Mouse (Mus musculus) liver, embryonic 14.5 days (tissue): ENCODE measurements around the gene Fam169a. TPM values are rescaled to one million over a fixed set of nuclear protein-coding genes. Genes with fewer than 3 reads are reported as not detected.
"Not testable (repeated sequence)": the region's sequence is repeated elsewhere in the genome, so short reads cannot be mapped to it uniquely, and the experiment has no call there.

Source experiments
- ATAC-seq: fragments of 200-750 bp; cut with Nextera tagmentation; 2 replicates; pipeline ENCODE4 v1.8.0; 2017; ENCODE audit warnings: moderate number of reproducible peaks, mild to moderate bottlenecking, moderate library complexity; ENCODE audit not compliant: insufficient read depth
- DNase-seq, 3 experiments: peaks; one replicate each; pipeline ENCODE4 v3.0.0-alpha.2; 2012 to 2013; ENCODE audit warnings: low read depth in 3 of 3, low spot score in 3 of 3
- H3K27ac ChIP-seq: fragments of 300-500 bp; sonication (generic); 2 replicates; pipeline ENCODE4 v1.5.1; 2014; ENCODE audit warnings: moderate library complexity, mild to moderate bottlenecking, control low read depth, inconsistent platforms
- H3K27me3 ChIP-seq: fragments of 300-500 bp; sonication (generic); 2 replicates; pipeline ENCODE4 v1.6.1; 2014; ENCODE audit warnings: mild to moderate bottlenecking, low read length, moderate library complexity; ENCODE audit not compliant: control insufficient read depth, insufficient read depth
- H3K36me3 ChIP-seq: fragments of 300-500 bp; sonication (generic); replicated peaks from 2 replicates; pipeline ENCODE4 v1.6.1; 2014; ENCODE audit warnings: low read depth; ENCODE audit not compliant: control insufficient read depth, insufficient read depth
- H3K4me1 ChIP-seq, 2 experiments: fragments of 200-500 bp in 1 of 2; fragments of 300-500 bp in 1 of 2; sonication (generic) in 1 of 2; replicated peaks; 2 replicates each; pipeline ENCODE4 v1.6.1; 2012 to 2014; ENCODE audit warnings: antibody characterized with exemption in 1 of 2, inconsistent platforms in 1 of 2, low read length in 1 of 2; ENCODE audit not compliant: control insufficient read depth in 2 of 2, insufficient read depth in 2 of 2
- H3K4me2 ChIP-seq: fragments of 300-500 bp; sonication (generic); 2 replicates; pipeline ENCODE4 v1.6.1; 2014; ENCODE audit warnings: low read depth, mild to moderate bottlenecking, control low read depth, moderate library complexity
- H3K4me3 ChIP-seq, 2 experiments: fragments of 200-500 bp in 1 of 2; fragments of 300-500 bp in 1 of 2; sonication (generic) in 1 of 2; 2 replicates each; pipeline ENCODE4 v1.5.1; 2012 to 2014; ENCODE audit warnings: low read depth in 2 of 2, low read length in 2 of 2, mild to moderate bottlenecking in 2 of 2, control low read depth in 1 of 2, inconsistent platforms in 1 of 2, moderate library complexity in 1 of 2; ENCODE audit not compliant: insufficient read depth in 1 of 2
- H3K9ac ChIP-seq: fragments of 300-500 bp; sonication (generic); replicated peaks from 2 replicates; pipeline ENCODE4 v1.6.1; 2014; ENCODE audit warnings: mild to moderate bottlenecking, control low read depth, moderate library complexity
- H3K9me3 ChIP-seq: fragments of 300-500 bp; sonication (generic); 2 replicates; pipeline ENCODE4 v1.6.1; 2016; ENCODE audit warnings: low read length, mixed read lengths; ENCODE audit not compliant: control insufficient read depth
- CTCF ChIP-seq: IDR thresholded peaks from 2 replicates; pipeline ENCODE4 v1.5.1; 2016; ENCODE audit warnings: antibody characterized with exemption, low read depth, control low read depth
- EP300 ChIP-seq: IDR thresholded peaks from 2 replicates; pipeline ENCODE4 v1.6.1; 2016; ENCODE audit warnings: antibody characterized with exemption, low read depth
- WGBS: fragments of 180-500 bp; shearing (Covaris S2); extraction: QIAGEN DNeasy Blood & Tissue Kit; methylation state at CpG from one replicate; pipeline ENCODE4 v1.1.7; 2014; ENCODE audit not compliant: insufficient replicate concordance; 5-methylcytosine and 5-hydroxymethylcytosine counted together
- polyA plus RNA-seq, 2 experiments: library from polyadenylated mRNA; depleted of rRNA in 1 of 2; stranded (reverse) in 1 of 2; unstranded in 1 of 2; fragments of >200 nt; fragmentation: Nextera tagmentation in 1 of 2; extraction: Ambion mirVana in 1 of 2; gene quantifications; 2 replicates each; pipeline versions ENCODE4 v1.2.1 to v1.2.3; 2012 to 2014

The Fam169a gene
- polyA plus RNA-seq, 2 experiments = 1.0 to 1.2 TPM

- Histone ChIP-seq H3K4me1 (peaks cover 13 to 32% of the 10 kb centered on the region in 2 experiments), H3K27me3 (no peaks in the 10 kb centered on the region), H3K4me2 (no peak overlapping the region), H3K27ac (no peak overlapping the region), H3K36me3 (no peaks in the 10 kb centered on the region), H3K4me3 (no peak overlapping the region), H3K9me3 (no peaks in the 10 kb centered on the region), H3K9ac (no peak overlapping the region)
- DNase-seq (no peak), ATAC-seq (no peak)
- WGBS = 85% methylated on average over 6 of the region's 6 CpGs
- no peak for TF ChIP-seq EP300
- TF ChIP-seq CTCF = no peak
Observed at GRCm38 (mm10) chr13:97059746-97060145, 7.3 kb upstream of the Fam169a start.

GRCm38 (mm10) chr13:97060331-97060730, 6.8 kb upstream of the Fam169a start:
- DNase-seq (no peak), ATAC-seq (no peak)
- Histone ChIP-seq H3K36me3 (no peaks in the 10 kb centered on the region), H3K4me2 (no peak overlapping the region), H3K9me3 (no peaks in the 10 kb centered on the region), H3K27ac (no peak overlapping the region), H3K9ac (no peak overlapping the region), H3K4me3 (no peak overlapping the region), H3K27me3 (no peaks in the 10 kb centered on the region), H3K4me1 (peaks cover 15 to 36% of the 10 kb centered on the region in 2 experiments)
- TF ChIP-seq EP300 (no peak), CTCF (no peak)
- WGBS = 69% methylated on average over 6 of the region's 8 CpGs

- H3K9ac ChIP-seq = no peak overlapping the region
- no peaks in the 10 kb centered on the region for H3K36me3 ChIP-seq
- no peak for DNase-seq
- peaks cover 29 to 45% of the 10 kb centered on the region in 2 experiments for H3K4me1 ChIP-seq
- no peak overlapping the region for H3K4me3 ChIP-seq
- H3K4me2 ChIP-seq = no peak overlapping the region
- no peaks in the 10 kb centered on the region for H3K9me3 ChIP-seq
- WGBS = 74% methylated on average over 3 of the region's 3 CpGs
- no peak for ATAC-seq
- TF ChIP-seq CTCF (no peak), EP300 (no peak)
- H3K27ac ChIP-seq = no peak overlapping the region
- no peaks in the 10 kb centered on the region for H3K27me3 ChIP-seq
Observed at GRCm38 (mm10) chr13:97062151-97062550, 4.9 kb upstream of the Fam169a start.

- no peaks in the 10 kb centered on the region for H3K27me3 ChIP-seq
Observed at GRCm38 (mm10) chr13:97063431-97063830, 3.7 kb upstream of the Fam169a start.

GRCm38 (mm10) chr13:97064413-97064812, 2.7 kb upstream of the Fam169a start:
- H3K4me3 ChIP-seq = peak overlapping the region in 1 of 2 experiments; percentile 9; a peak in 1 of 4 replicates
- TF ChIP-seq CTCF (no peak), EP300 (no peak)
- WGBS = 22% methylated on average over 3 of the region's 3 CpGs
- H3K27me3 ChIP-seq = no peaks in the 10 kb centered on the region
- H3K36me3 ChIP-seq = no peaks in the 10 kb centered on the region
- no peak for DNase-seq
- H3K27ac ChIP-seq = peak overlapping the region; percentile 61
- peak overlapping the region; percentile 51 for H3K9ac ChIP-seq
- peaks cover 37 to 48% of the 10 kb centered on the region in 2 experiments for H3K4me1 ChIP-seq
- H3K9me3 ChIP-seq = no peaks in the 10 kb centered on the region
- peak overlapping the region; percentile 50 for H3K4me2 ChIP-seq
- peak; percentile 6; the same call in 1 of the 2 replicates for ATAC-seq

More at GRCm38 (mm10) chr13:97063431-97063830, 3.7 kb upstream of the Fam169a start:
- Histone ChIP-seq H3K27ac (no peak overlapping the region), H3K4me2 (no peak overlapping the region), H3K4me1 (peaks cover 37 to 48% of the 10 kb centered on the region in 2 experiments), H3K4me3 (no peak overlapping the region), H3K9ac (no peak overlapping the region), H3K9me3 (no peaks in the 10 kb centered on the region), H3K36me3 (no peaks in the 10 kb centered on the region)
- DNase-seq (no peak), ATAC-seq (no peak)
- TF ChIP-seq EP300 = no peak
- TF ChIP-seq CTCF = no peak
- WGBS = 30% methylated on average over 2 of the region's 2 CpGs

GRCm38 (mm10) chr13:97064844-97065621, 2.1 kb upstream of the Fam169a start:
- Histone ChIP-seq H3K4me3 (peak overlapping the region in 1 of 2 experiments; percentile 26; a peak in 2 of 4 replicates), H3K4me1 (peaks cover 40 to 52% of the 10 kb centered on the region in 2 experiments), H3K9ac (peak overlapping the region; percentile 51), H3K4me2 (peak overlapping the region; percentile 50), H3K27ac (peak overlapping the region; percentile 61)
- WGBS = 32% methylated on average over 18 of the region's 18 CpGs
- not testable (repeated sequence) for DNase-seq, H3K36me3 ChIP-seq, H3K27me3 ChIP-seq, H3K9me3 ChIP-seq
- peak; percentile 45 for ATAC-seq
